Mouse (Mus musculus): Measurements from ENCODE around the gene Lrrc74a. TPM values are rescaled to one million over a fixed set of nuclear protein-coding genes. Genes with fewer than 3 reads are reported as not detected.
A peak's percentile ranks its signal among the peaks of the same experiment; 100 is the strongest.

Gene Lrrc74a
- total RNA-seq, 2 experiments from 2014 or later: not detected

GRCm38 (mm10) chr12:86804308-86804700, 70.1 kb downstream of the Lrrc74a start:
- no peak for DNase-seq (ENCODE audit: low spot score in 2 of 2)

- no peak for DNase-seq (ENCODE audit: low spot score in 2 of 2)
These were observed 70.7 kb downstream of the Lrrc74a start for GRCm38 (mm10) chr12:86804857-86805256.

- DNase-seq (ENCODE audit: low spot score in 2 of 2): no peak
These were observed 71.1 kb downstream of the Lrrc74a start for GRCm38 (mm10) chr12:86805315-86805714.

- DNase-seq (ENCODE audit: low spot score in 2 of 2): peak in 1 of 2 experiments; percentile 85
These were observed 72.1 kb downstream of the Lrrc74a start for GRCm38 (mm10) chr12:86806031-86806922.

- peak in 1 of 2 experiments; percentile 75 for DNase-seq (ENCODE audit: low spot score in 2 of 2)
These were observed 73.0 kb downstream of the Lrrc74a start for GRCm38 (mm10) chr12:86806923-86807794.

- DNase-seq (ENCODE audit: low spot score in 2 of 2): no peak
These were observed 73.6 kb downstream of the Lrrc74a start for GRCm38 (mm10) chr12:86807795-86808128.

GRCm38 (mm10) chr12:86808856-86809255, 74.7 kb downstream of the Lrrc74a start:
- DNase-seq (ENCODE audit: low spot score in 2 of 2): no peak

GRCm38 (mm10) chr12:86810040-86810439, 75.9 kb downstream of the Lrrc74a start:
- DNase-seq (ENCODE audit: low spot score in 2 of 2): no peak

GRCm38 (mm10) chr12:86810725-86811444, 76.7 kb downstream of the Lrrc74a start:
- peak in 1 of 2 experiments; percentile 54 for DNase-seq (ENCODE audit: low spot score in 2 of 2)

- DNase-seq (ENCODE audit: low spot score in 2 of 2): no peak
These were observed 78.6 kb downstream of the Lrrc74a start for GRCm38 (mm10) chr12:86812782-86813181.

Other genes with a start within 250 kb of the Lrrc74a start
- 10 to 100 TPM; 36.8 to 37.8 TPM for gene Vash1, start 55.7 kb upstream of the Lrrc74a start, total RNA-seq (2021)
- 1 to 10 TPM; 5.0 to 5.7 TPM for gene Angel1, start 7.9 kb upstream of the Lrrc74a start, total RNA-seq (2021)
- 10 to 100 TPM; 76.4 to 76.9 TPM for gene Irf2bpl, start 150.4 kb downstream of the Lrrc74a start, total RNA-seq (2021)
- 10 to 100 TPM; 72.9 to 75.1 TPM for gene Cipc, start 212.7 kb downstream of the Lrrc74a start, total RNA-seq (2021)

Data from layer of hippocampus, adult 18-20 months (tissue).